Mouse (Mus musculus) heart, embryonic 16.5 days (tissue): ENCODE results near the gene Rdh7. TPM values are rescaled to one million over a fixed set of nuclear protein-coding genes. Genes with fewer than 3 reads are reported as not detected.
"Not testable (repeated sequence)": the region's sequence is repeated elsewhere in the genome, so short reads cannot be mapped to it uniquely, and the experiment has no call there.

ENCODE experiments used
- ATAC-seq: fragments of 200-750 bp; cut with Nextera tagmentation; replicated peaks from 2 replicates; pipeline ENCODE4 v1.8.0; 2017; ENCODE audit warnings: moderate number of reproducible peaks; ENCODE audit not compliant: insufficient read depth, low FRiP score; ENCODE audit errors: extremely low read depth
- H3K27ac ChIP-seq: fragments of 300-500 bp; sonication (generic); 2 replicates; pipeline ENCODE4 v1.5.1; 2014; ENCODE audit warnings: mild to moderate bottlenecking, low read length, control low read depth, moderate library complexity
- H3K27me3 ChIP-seq: fragments of 300-500 bp; sonication (generic); 2 replicates; pipeline ENCODE4 v1.6.1; 2014; ENCODE audit warnings: low read length, mixed read lengths; ENCODE audit not compliant: control insufficient read depth, insufficient read depth
- H3K36me3 ChIP-seq: fragments of 300-500 bp; sonication (generic); 2 replicates; pipeline ENCODE4 v1.6.1; 2014; ENCODE audit not compliant: control insufficient read depth, insufficient read depth
- H3K4me1 ChIP-seq: fragments of 300-500 bp; sonication (generic); 2 replicates; pipeline ENCODE4 v1.6.1; 2014; ENCODE audit warnings: low read length, mixed read lengths; ENCODE audit not compliant: control insufficient read depth, insufficient read depth
- H3K4me2 ChIP-seq: fragments of 300-500 bp; sonication (generic); 2 replicates; pipeline ENCODE4 v1.6.1; 2014; ENCODE audit warnings: low read depth, mild to moderate bottlenecking, control low read depth, low read length
- H3K4me3 ChIP-seq: fragments of 300-500 bp; sonication (generic); 2 replicates; pipeline ENCODE4 v1.5.1; 2014; ENCODE audit warnings: mild to moderate bottlenecking, control low read depth, low read length
- H3K9ac ChIP-seq: fragments of 300-500 bp; sonication (generic); 2 replicates; pipeline ENCODE4 v1.6.1; 2014; ENCODE audit warnings: low read length, control low read depth
- H3K9me3 ChIP-seq: fragments of 300-500 bp; sonication (generic); replicated peaks from 2 replicates; pipeline ENCODE4 v1.6.1; 2016; ENCODE audit warnings: low read length; ENCODE audit not compliant: control insufficient read depth
- WGBS: fragments of 180-500 bp; shearing (Covaris S2); extraction: QIAGEN DNeasy Blood & Tissue Kit; methylation state at CpG from one replicate; pipeline ENCODE4 v1.1.7; 2014; 5-methylcytosine and 5-hydroxymethylcytosine counted together
- polyA plus RNA-seq: library from polyadenylated mRNA; unstranded; fragments of >200 nt; fragmentation: Nextera tagmentation; extraction: Ambion mirVana; gene quantifications from 2 replicates; pipeline ENCODE4 v1.2.1, GENCODE M21; 2015

Gene Rdh7
- polyA plus RNA-seq, 1 experiment from 2014 or later: not detected

- Histone ChIP-seq H3K4me2 (no peak overlapping the region), H3K4me1 (peaks cover 5% of the 10 kb centered on the region; the same call in 1 of the 2 replicates), H3K27ac (no peak overlapping the region), H3K4me3 (no peak overlapping the region), H3K36me3 (no peaks in the 10 kb centered on the region), H3K9ac (no peak overlapping the region), H3K9me3 (no peaks in the 10 kb centered on the region), H3K27me3 (no peaks in the 10 kb centered on the region)
- ATAC-seq: no peak; the same call in 1 of the 2 replicates
- 56% methylated on average over 3 of the region's 3 CpGs for WGBS
These were observed 10.2 kb downstream of the Rdh7 start for GRCm38 (mm10) chr10:127878262-127879057.

GRCm38 (mm10) chr10:127877681-127878080, 10.9 kb downstream of the Rdh7 start:
- no peak overlapping the region for H3K27ac ChIP-seq
- no peaks in the 10 kb centered on the region for H3K36me3 ChIP-seq
- H3K9me3 ChIP-seq: no peaks in the 10 kb centered on the region
- H3K9ac ChIP-seq: no peak overlapping the region
- no peaks in the 10 kb centered on the region for H3K27me3 ChIP-seq
- no peak overlapping the region for H3K4me2 ChIP-seq
- WGBS: 31% methylated on average over 2 of the region's 2 CpGs
- H3K4me1 ChIP-seq: peaks cover 5% of the 10 kb centered on the region; the same call in 1 of the 2 replicates
- ATAC-seq: no peak
- H3K4me3 ChIP-seq: no peak overlapping the region

GRCm38 (mm10) chr10:127872484-127872883, 16.1 kb downstream of the Rdh7 start:
- Histone ChIP-seq H3K4me3 (no peak overlapping the region), H3K36me3 (no peaks in the 10 kb centered on the region), H3K9me3 (no peaks in the 10 kb centered on the region), H3K27ac (no peak overlapping the region), H3K4me1 (no peaks in the 10 kb centered on the region), H3K27me3 (no peaks in the 10 kb centered on the region), H3K4me2 (no peak overlapping the region), H3K9ac (no peak overlapping the region)
- 61% methylated on average over 4 of the region's 4 CpGs for WGBS
- ATAC-seq: no peak

- no peak within 1 kb of the TSS for H3K9ac ChIP-seq
- no peaks in the 10 kb centered on the region for H3K36me3 ChIP-seq
- no peak within 1 kb of the TSS for H3K4me2 ChIP-seq
- ATAC-seq: no peak
- no peaks in the 10 kb centered on the region for H3K9me3 ChIP-seq
- H3K27me3 ChIP-seq: no peaks in the 10 kb centered on the region
- H3K27ac ChIP-seq: no peak within 1 kb of the TSS
- H3K4me1 ChIP-seq: no peaks in the 10 kb centered on the region
- H3K4me3 ChIP-seq: no peak within 1 kb of the TSS
- WGBS: 64% methylated on average over 3 of the region's 3 CpGs
These were observed 22.4 kb downstream of the Rdh7 start, which contains the start of gene Rdh16f2 for GRCm38 (mm10) chr10:127866232-127866631. Gene Rdh16f2 (plus strand): TSS chr10:127866474.

- ATAC-seq: no peak
- Histone ChIP-seq H3K4me1 (no peaks in the 10 kb centered on the region), H3K4me3 (no peak overlapping the region), H3K9ac (no peak overlapping the region), H3K36me3 (no peaks in the 10 kb centered on the region), H3K27ac (no peak overlapping the region), H3K4me2 (no peak overlapping the region), H3K9me3 (no peaks in the 10 kb centered on the region), H3K27me3 (no peaks in the 10 kb centered on the region)
These were observed 23.7 kb downstream of the Rdh7 start for GRCm38 (mm10) chr10:127864931-127865330.

- Histone ChIP-seq H3K9ac (no peak overlapping the region), H3K4me2 (no peak overlapping the region), H3K4me3 (no peak overlapping the region), H3K4me1 (no peaks in the 10 kb centered on the region), H3K27ac (no peak overlapping the region), H3K9me3 (no peaks in the 10 kb centered on the region), H3K36me3 (no peaks in the 10 kb centered on the region), H3K27me3 (no peaks in the 10 kb centered on the region)
- ATAC-seq: no peak
These were observed 32.2 kb downstream of the Rdh7 start for GRCm38 (mm10) chr10:127856376-127856775.

- Histone ChIP-seq H3K9me3 (0 out of 2 replicates have a peak, but pooled peaks cover 3% of the 10 kb centered on the region), H3K27ac (no peak within 1 kb of the TSS), H3K4me2 (no peak within 1 kb of the TSS), H3K4me1 (no peaks in the 10 kb centered on the region), H3K36me3 (no peaks in the 10 kb centered on the region), H3K27me3 (no peaks in the 10 kb centered on the region), H3K9ac (no peak within 1 kb of the TSS), H3K4me3 (no peak within 1 kb of the TSS)
- ATAC-seq: no peak
- WGBS: 50% methylated on average over 1 of the region's 1 CpGs
These were observed 39.0 kb downstream of the Rdh7 start, which contains the start of gene Rdh19 for GRCm38 (mm10) chr10:127849628-127850027. Gene Rdh19 (plus strand): TSS chr10:127849928.

GRCm38 (mm10) chr10:127848089-127848488, 40.5 kb downstream of the Rdh7 start:
- ATAC-seq: no peak
- H3K27me3 ChIP-seq: no peaks in the 10 kb centered on the region
- WGBS: 45% methylated on average over 1 of the region's 1 CpGs
- no peak overlapping the region for H3K4me3 ChIP-seq
- no peak overlapping the region for H3K9ac ChIP-seq
- H3K9me3 ChIP-seq: 0 out of 2 replicates have a peak, but pooled peaks cover 3% of the 10 kb centered on the region
- no peaks in the 10 kb centered on the region for H3K4me1 ChIP-seq
- no peak overlapping the region for H3K27ac ChIP-seq
- H3K4me2 ChIP-seq: no peak overlapping the region
- H3K36me3 ChIP-seq: no peaks in the 10 kb centered on the region

- not testable (repeated sequence) for H3K27ac ChIP-seq, H3K36me3 ChIP-seq, H3K27me3 ChIP-seq, H3K9ac ChIP-seq, ATAC-seq, H3K9me3 ChIP-seq, H3K4me3 ChIP-seq, H3K4me2 ChIP-seq, H3K4me1 ChIP-seq
- 90% methylated on average over 5 of the region's 5 CpGs for WGBS
These were observed 42.7 kb downstream of the Rdh7 start for GRCm38 (mm10) chr10:127845945-127846344.
